Mouse (Mus musculus): ENCODE results near the gene Trpc5os. TPM values are rescaled to one million over a fixed set of nuclear protein-coding genes. Genes with fewer than 3 reads are reported as not detected.

Trpc5os gene
- 0.06 TPM in 1 of 2 replicates, not detected in the other for polyA plus RNA-seq (2014; fragmentation: Nextera tagmentation; extraction: Ambion mirVana)

GRCm38 (mm10) chrX:144456281-144456680, at the start of gene Trpc5os:
Gene Trpc5os, plus strand, starts transcription at chrX:144456581.
- Histone ChIP-seq H3K4me2 (no peak within 1 kb of the TSS), H3K4me1 (ENCODE audit: control insufficient read depth, insufficient read depth, low read length) (no peaks in the 10 kb centered on the region), H3K9ac (ENCODE audit: low read length) (no peak within 1 kb of the TSS), H3K27me3 (ENCODE audit: control insufficient read depth, insufficient read depth, low read length) (no peaks in the 10 kb centered on the region), H3K27ac (ENCODE audit: low read depth, low read length) (no peak within 1 kb of the TSS), H3K36me3 (ENCODE audit: control insufficient read depth, insufficient read depth, low read length) (no peaks in the 10 kb centered on the region), H3K9me3 (ENCODE audit: control insufficient read depth, low read length) (no peaks in the 10 kb centered on the region), H3K4me3 (ENCODE audit: low read depth, low read length) (no peak within 1 kb of the TSS)
- DNase-seq (ENCODE audit: low spot score, missing footprints) (no peak), ATAC-seq (ENCODE audit: low FRiP score) (no peak)
- 84% methylated on average over 5 of the region's 5 CpGs for whole genome bisulfite sequencing

- 77% methylated on average over 5 of the region's 5 CpGs for WGBS
- no peaks in the 10 kb centered on the region for H3K36me3 ChIP-seq (ENCODE audit: control insufficient read depth, insufficient read depth, low read length)
- H3K4me1 ChIP-seq (ENCODE audit: control insufficient read depth, insufficient read depth, low read length) = no peaks in the 10 kb centered on the region
- no peak overlapping the region for H3K9ac ChIP-seq (ENCODE audit: low read length)
- no peaks in the 10 kb centered on the region for H3K9me3 ChIP-seq (ENCODE audit: control insufficient read depth, low read length)
- no peaks in the 10 kb centered on the region for H3K27me3 ChIP-seq (ENCODE audit: control insufficient read depth, insufficient read depth, low read length)
- no peak overlapping the region for H3K27ac ChIP-seq (ENCODE audit: low read depth, low read length)
- ATAC-seq (ENCODE audit: low FRiP score) (no peak), DNase-seq (ENCODE audit: low spot score, missing footprints) (no peak)
- H3K4me3 ChIP-seq (ENCODE audit: low read depth, low read length) = no peak overlapping the region
- H3K4me2 ChIP-seq = no peak overlapping the region
Observed at GRCm38 (mm10) chrX:144408036-144408435, 48.3 kb upstream of the Trpc5os start.

DNA sequence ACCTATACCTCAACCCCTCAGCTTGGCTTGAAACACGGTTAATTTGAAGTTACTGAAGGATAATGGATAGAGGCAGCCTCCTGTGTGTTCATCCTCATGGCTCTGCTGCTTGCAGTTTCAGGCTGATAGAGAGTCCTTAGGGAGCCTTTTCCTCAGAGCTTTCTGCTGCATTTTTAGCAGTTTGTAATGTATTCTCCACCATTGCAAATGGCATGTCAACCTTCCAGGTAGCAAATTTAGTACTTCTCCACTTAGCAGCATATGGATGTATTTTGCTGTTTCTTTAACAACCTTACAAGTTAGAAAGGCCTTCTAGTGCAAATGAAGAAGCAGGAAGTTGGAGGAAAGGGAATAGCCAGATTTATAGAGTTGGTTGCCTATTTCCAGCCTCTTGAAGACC, 36.1 kb upstream of the Trpc5os start:
- no peak overlapping the region for H3K4me3 ChIP-seq (ENCODE audit: low read depth, low read length)
- no peaks in the 10 kb centered on the region for H3K9me3 ChIP-seq (ENCODE audit: control insufficient read depth, low read length)
- H3K27me3 ChIP-seq (ENCODE audit: control insufficient read depth, insufficient read depth, low read length) = no peaks in the 10 kb centered on the region
- ATAC-seq (ENCODE audit: low FRiP score) (no peak), DNase-seq (ENCODE audit: low spot score, missing footprints) (no peak)
- no peaks in the 10 kb centered on the region for H3K36me3 ChIP-seq (ENCODE audit: control insufficient read depth, insufficient read depth, low read length)
- H3K4me1 ChIP-seq (ENCODE audit: control insufficient read depth, insufficient read depth, low read length) = no peaks in the 10 kb centered on the region
- 64% methylated on average over 1 of the region's 1 CpGs for WGBS
- H3K4me2 ChIP-seq = no peak overlapping the region
- H3K9ac ChIP-seq (ENCODE audit: low read length) = no peak overlapping the region
- H3K27ac ChIP-seq (ENCODE audit: low read depth, low read length) = no peak overlapping the region

- H3K27me3 ChIP-seq (ENCODE audit: control insufficient read depth, insufficient read depth, low read length) = no peaks in the 10 kb centered on the region
- no peak overlapping the region for H3K4me2 ChIP-seq
- 78% methylated on average over 1 of the region's 1 CpGs for WGBS
- no peak for ATAC-seq (ENCODE audit: low FRiP score)
- H3K36me3 ChIP-seq (ENCODE audit: control insufficient read depth, insufficient read depth, low read length) = no peaks in the 10 kb centered on the region
- no peaks in the 10 kb centered on the region for H3K9me3 ChIP-seq (ENCODE audit: control insufficient read depth, low read length)
- no peak for DNase-seq (ENCODE audit: low spot score, missing footprints)
- no peak overlapping the region for H3K27ac ChIP-seq (ENCODE audit: low read depth, low read length)
- no peak overlapping the region for H3K9ac ChIP-seq (ENCODE audit: low read length)
- H3K4me1 ChIP-seq (ENCODE audit: control insufficient read depth, insufficient read depth, low read length) = no peaks in the 10 kb centered on the region
- no peak overlapping the region for H3K4me3 ChIP-seq (ENCODE audit: low read depth, low read length)
Observed at GRCm38 (mm10) chrX:144421091-144421490, 35.3 kb upstream of the Trpc5os start.

DNA sequence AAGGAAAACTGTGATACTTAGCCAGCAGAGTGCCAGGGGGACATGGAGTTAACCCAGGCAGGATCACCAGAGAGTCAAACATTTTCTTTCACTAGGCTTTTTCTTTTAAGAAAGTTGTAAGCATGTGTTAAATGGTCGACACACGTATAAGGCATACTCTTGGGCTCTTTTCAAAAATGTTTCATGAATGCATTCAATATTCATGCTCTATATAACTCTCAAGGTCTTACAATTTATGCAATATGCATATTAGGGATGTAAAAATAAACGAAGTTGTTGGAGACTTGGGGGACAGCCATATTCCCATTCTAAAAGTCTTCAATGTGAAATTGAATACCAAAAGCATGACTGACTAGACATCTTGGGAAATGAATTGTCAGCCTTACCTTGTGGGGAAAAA, 32.5 kb upstream of the Trpc5os start:
- no peaks in the 10 kb centered on the region for H3K36me3 ChIP-seq (ENCODE audit: control insufficient read depth, insufficient read depth, low read length)
- whole genome bisulfite sequencing = 83% methylated on average over 3 of the region's 3 CpGs
- H3K4me3 ChIP-seq (ENCODE audit: low read depth, low read length) = no peak overlapping the region
- ATAC-seq (ENCODE audit: low FRiP score) (no peak), DNase-seq (ENCODE audit: low spot score, missing footprints) (no peak)
- H3K27me3 ChIP-seq (ENCODE audit: control insufficient read depth, insufficient read depth, low read length) = no peaks in the 10 kb centered on the region
- no peak overlapping the region for H3K9ac ChIP-seq (ENCODE audit: low read length)
- no peak overlapping the region for H3K4me2 ChIP-seq
- no peaks in the 10 kb centered on the region for H3K4me1 ChIP-seq (ENCODE audit: control insufficient read depth, insufficient read depth, low read length)
- H3K27ac ChIP-seq (ENCODE audit: low read depth, low read length) = no peak overlapping the region
- no peaks in the 10 kb centered on the region for H3K9me3 ChIP-seq (ENCODE audit: control insufficient read depth, low read length)

- H3K9me3 ChIP-seq (ENCODE audit: control insufficient read depth, low read length) = no peaks in the 10 kb centered on the region
- 86% methylated on average over 2 of the region's 2 CpGs for WGBS
- no peak overlapping the region for H3K9ac ChIP-seq (ENCODE audit: low read length)
- no peak for ATAC-seq (ENCODE audit: low FRiP score)
- H3K36me3 ChIP-seq (ENCODE audit: control insufficient read depth, insufficient read depth, low read length) = no peaks in the 10 kb centered on the region
- H3K4me2 ChIP-seq = no peak overlapping the region
- no peak overlapping the region for H3K4me3 ChIP-seq (ENCODE audit: low read depth, low read length)
- no peak for DNase-seq (ENCODE audit: low spot score, missing footprints)
- H3K27ac ChIP-seq (ENCODE audit: low read depth, low read length) = no peak overlapping the region
- no peaks in the 10 kb centered on the region for H3K27me3 ChIP-seq (ENCODE audit: control insufficient read depth, insufficient read depth, low read length)
- no peaks in the 10 kb centered on the region for H3K4me1 ChIP-seq (ENCODE audit: control insufficient read depth, insufficient read depth, low read length)
Observed at GRCm38 (mm10) chrX:144464416-144464815, 8.0 kb downstream of the Trpc5os start.

GRCm38 (mm10) chrX:144491394-144491793, 35.0 kb downstream of the Trpc5os start:
- Histone ChIP-seq H3K36me3 (ENCODE audit: control insufficient read depth, insufficient read depth, low read length) (no peaks in the 10 kb centered on the region), H3K4me3 (ENCODE audit: low read depth, low read length) (no peak overlapping the region), H3K9me3 (ENCODE audit: control insufficient read depth, low read length) (no peaks in the 10 kb centered on the region), H3K27me3 (ENCODE audit: control insufficient read depth, insufficient read depth, low read length) (no peaks in the 10 kb centered on the region), H3K4me2 (no peak overlapping the region), H3K4me1 (ENCODE audit: control insufficient read depth, insufficient read depth, low read length) (no peaks in the 10 kb centered on the region), H3K27ac (ENCODE audit: low read depth, low read length) (no peak overlapping the region), H3K9ac (ENCODE audit: low read length) (no peak overlapping the region)
- ATAC-seq (ENCODE audit: low FRiP score) (no peak), DNase-seq (ENCODE audit: low spot score, missing footprints) (no peak)
- WGBS = 65% methylated on average over 1 of the region's 1 CpGs

DNA sequence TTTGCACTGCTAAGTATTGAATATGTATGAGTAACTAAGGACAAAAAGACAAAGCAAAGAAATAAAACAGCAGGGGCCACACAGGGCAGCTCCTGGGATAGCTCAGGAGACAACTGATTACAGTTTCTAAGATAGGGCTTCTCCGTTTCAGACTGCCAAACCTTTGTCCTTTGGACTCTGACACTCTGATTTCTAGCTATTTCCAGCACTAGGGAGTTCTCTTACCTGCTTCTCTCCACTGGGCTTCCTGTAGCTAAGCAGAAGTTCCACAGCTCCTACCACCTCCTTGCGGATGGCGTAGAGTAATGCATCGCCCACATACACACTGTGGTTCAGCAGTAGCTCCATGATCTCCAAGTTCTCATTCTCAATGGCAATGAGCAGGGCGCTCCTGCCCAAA, 66.9 kb downstream of the Trpc5os start:
- Histone ChIP-seq H3K36me3 (ENCODE audit: control insufficient read depth, insufficient read depth, low read length) (no peaks in the 10 kb centered on the region), H3K4me3 (ENCODE audit: low read depth, low read length) (no peak overlapping the region), H3K9me3 (ENCODE audit: control insufficient read depth, low read length) (no peaks in the 10 kb centered on the region), H3K4me2 (no peak overlapping the region), H3K9ac (ENCODE audit: low read length) (no peak overlapping the region), H3K27me3 (ENCODE audit: control insufficient read depth, insufficient read depth, low read length) (no peaks in the 10 kb centered on the region), H3K4me1 (ENCODE audit: control insufficient read depth, insufficient read depth, low read length) (no peaks in the 10 kb centered on the region), H3K27ac (ENCODE audit: low read depth, low read length) (no peak overlapping the region)
- ATAC-seq (ENCODE audit: low FRiP score) = no peak
- WGBS = 75% methylated on average over 5 of the region's 5 CpGs
- DNase-seq (ENCODE audit: low spot score, missing footprints) = no peak

DNA sequence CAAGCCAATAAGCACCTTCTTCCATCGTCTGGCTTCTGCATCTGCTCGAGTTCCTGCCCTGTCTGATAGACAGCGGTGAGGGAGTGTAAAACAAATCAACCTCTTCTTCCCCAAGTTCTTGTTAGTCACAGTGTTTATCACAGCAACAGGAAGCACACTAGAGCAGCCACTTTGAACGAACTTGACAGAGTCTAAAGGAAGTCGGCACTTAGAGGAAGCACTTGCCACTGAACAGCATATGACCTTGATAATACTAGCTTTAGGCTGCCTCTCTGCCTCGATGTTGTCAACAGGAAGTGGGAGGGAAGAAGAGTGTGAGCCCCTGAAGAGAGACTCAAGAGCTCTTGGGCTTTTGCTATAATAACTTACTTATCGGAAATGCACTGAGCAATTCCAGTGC, 69.7 kb downstream of the Trpc5os start:
- Histone ChIP-seq H3K27ac (ENCODE audit: low read depth, low read length) (no peak overlapping the region), H3K9me3 (ENCODE audit: control insufficient read depth, low read length) (no peaks in the 10 kb centered on the region), H3K27me3 (ENCODE audit: control insufficient read depth, insufficient read depth, low read length) (no peaks in the 10 kb centered on the region), H3K4me2 (no peak overlapping the region), H3K4me1 (ENCODE audit: control insufficient read depth, insufficient read depth, low read length) (no peaks in the 10 kb centered on the region), H3K36me3 (ENCODE audit: control insufficient read depth, insufficient read depth, low read length) (no peaks in the 10 kb centered on the region), H3K9ac (ENCODE audit: low read length) (no peak overlapping the region), H3K4me3 (ENCODE audit: low read depth, low read length) (no peak overlapping the region)
- WGBS = 84% methylated on average over 7 of the region's 7 CpGs
- ATAC-seq (ENCODE audit: low FRiP score) (no peak), DNase-seq (ENCODE audit: low spot score, missing footprints) (no peak)

Data from midbrain, embryonic 11.5 days (tissue).